Mouse (Mus musculus): ENCODE data around the gene Dnah2. TPM values are rescaled to one million over a fixed set of nuclear protein-coding genes. Genes with fewer than 3 reads are reported as not detected.
A peak's percentile ranks its signal among the peaks of the same experiment; 100 is the strongest.

The Dnah2 gene
- total and polyA plus RNA-seq, 3 experiments = 0.08 to 0.41 (median 0.23) TPM

DNA sequence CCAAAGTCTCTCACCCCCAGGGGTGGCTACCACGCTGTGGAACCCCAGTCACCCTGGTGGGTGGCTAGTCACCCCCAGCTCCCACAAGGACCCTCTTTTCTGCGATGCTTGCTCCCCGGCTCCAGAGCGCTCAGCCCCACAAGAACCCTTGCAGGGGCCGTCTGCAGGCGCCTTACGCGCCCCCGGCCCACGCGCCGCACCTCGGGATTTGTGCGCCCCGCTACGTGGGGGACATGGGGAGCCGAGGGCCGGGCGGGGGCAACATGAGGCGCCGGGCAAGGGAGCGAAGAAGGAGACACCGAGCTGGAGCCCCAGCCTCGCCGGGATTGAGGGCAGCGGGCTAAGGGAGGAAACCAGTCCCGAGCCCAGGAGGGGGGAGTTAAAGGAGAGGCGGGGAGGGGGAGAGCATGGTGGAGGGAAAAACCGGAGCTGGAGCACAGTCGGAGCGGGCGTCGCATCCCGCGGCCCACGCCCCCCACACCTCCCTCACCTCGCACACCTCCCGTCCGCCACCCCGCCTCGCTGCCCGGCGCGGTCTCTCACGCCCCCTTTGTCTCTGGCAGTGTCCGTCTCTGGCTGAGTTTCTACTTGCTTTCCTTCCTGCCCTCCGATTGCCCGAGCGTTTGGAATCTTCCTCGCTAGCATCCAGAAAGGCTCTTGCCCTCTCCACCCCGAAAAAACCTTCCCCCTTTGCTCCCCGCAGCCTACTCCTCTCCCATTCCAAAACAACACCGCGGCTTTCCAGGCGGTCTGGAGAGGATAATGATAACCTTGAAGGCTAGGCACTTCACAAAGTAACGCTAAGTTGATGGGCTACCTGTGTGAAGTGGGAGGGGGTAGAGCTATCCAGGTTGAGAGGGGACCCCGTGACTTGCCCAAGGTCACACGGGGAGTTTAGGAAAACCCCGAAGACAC, 11.2 kb upstream of the Dnah2 start, which contains the start of gene Efnb3:
TSS of gene Efnb3 (minus strand) at position 355 of the 915 bp plus-strand sequence.
- WGBS = 3% methylated on average over 57 of the region's 59 CpGs
- H3K9ac ChIP-seq (ENCODE audit: low read depth, low read length) = peak within 1 kb of the TSS; percentile 53
- peak within 1 kb of the TSS; percentile 48 for H3K4me3 ChIP-seq
- H3K4me1 ChIP-seq (ENCODE audit: control insufficient read depth, insufficient read depth, low read length) = no peaks in the 10 kb centered on the region
- no peaks in the 10 kb centered on the region for H3K79me2 ChIP-seq (replicated peaks; ENCODE audit: control insufficient read depth, insufficient read depth, low read length)
- no peaks in the 10 kb centered on the region for H3K36me3 ChIP-seq (ENCODE audit: control insufficient read depth, insufficient read depth, low read length)
- peak within 1 kb of the TSS; percentile 75 for H3K27ac ChIP-seq
- DNase-seq = peak; percentile 22 to 41
- TF ChIP-seq EP300 (IDR thresholded peaks at IDR 0.05; ENCODE audit: insufficient read depth, low read depth, low read length) (no peak), CTCF (IDR thresholded peaks at IDR 0.05) (no peak), POLR2A (IDR thresholded peaks at IDR 0.05; ENCODE audit: insufficient read depth, low read depth, low read length) (no peak; the same call in 1 of the 2 replicates)
- 0 out of 2 replicates have a peak, but pooled peaks cover 1% of the 10 kb centered on the region for H3K27me3 ChIP-seq (ENCODE audit: control insufficient read depth, insufficient read depth, low read length)
- intact Hi-C loops (cut with DNase I) = no loop called here

DNA sequence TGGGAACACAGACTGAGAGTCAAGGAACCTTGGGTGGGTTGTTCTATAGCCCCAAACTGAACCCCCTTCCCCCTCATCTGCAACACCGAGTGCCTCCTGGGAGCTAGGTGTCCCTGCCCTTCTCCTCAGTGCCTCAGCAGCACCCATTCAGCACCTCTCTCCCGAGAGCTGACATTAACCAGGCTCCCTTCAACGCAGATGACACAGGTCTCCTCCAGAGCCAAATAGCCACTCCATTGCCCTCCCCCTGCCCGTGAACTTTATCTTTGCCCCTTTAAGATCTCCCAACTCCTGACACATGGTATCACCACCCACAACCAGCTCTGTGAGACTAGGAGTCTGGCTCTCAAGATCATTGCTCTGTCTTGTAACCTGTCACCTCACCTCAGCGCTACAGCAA, 10.3 kb upstream of the Dnah2 start:
- no peaks in the 10 kb centered on the region for H3K4me1 ChIP-seq (ENCODE audit: control insufficient read depth, insufficient read depth, low read length)
- 0 out of 2 replicates have a peak, but pooled peaks cover 1% of the 10 kb centered on the region for H3K27me3 ChIP-seq (ENCODE audit: control insufficient read depth, insufficient read depth, low read length)
- no peak for TF ChIP-seq CTCF (IDR thresholded peaks at IDR 0.05)
- TF ChIP-seq POLR2A (IDR thresholded peaks at IDR 0.05; ENCODE audit: insufficient read depth, low read depth, low read length) = peak; percentile 47
- peak; percentile 88 for TF ChIP-seq EP300 (IDR thresholded peaks at IDR 0.05; ENCODE audit: insufficient read depth, low read depth, low read length)
- 27% methylated on average over 5 of the region's 5 CpGs for WGBS
- intact Hi-C loops (cut with DNase I) = no loop called here
- peak overlapping the region; percentile 48 for H3K4me3 ChIP-seq
- peak overlapping the region; percentile 75 for H3K27ac ChIP-seq
- no peaks in the 10 kb centered on the region for H3K36me3 ChIP-seq (ENCODE audit: control insufficient read depth, insufficient read depth, low read length)
- no peaks in the 10 kb centered on the region for H3K79me2 ChIP-seq (replicated peaks; ENCODE audit: control insufficient read depth, insufficient read depth, low read length)
- H3K9ac ChIP-seq (ENCODE audit: low read depth, low read length) = peak overlapping the region; percentile 53
- DNase-seq = peak; percentile 61 to 73

DNA sequence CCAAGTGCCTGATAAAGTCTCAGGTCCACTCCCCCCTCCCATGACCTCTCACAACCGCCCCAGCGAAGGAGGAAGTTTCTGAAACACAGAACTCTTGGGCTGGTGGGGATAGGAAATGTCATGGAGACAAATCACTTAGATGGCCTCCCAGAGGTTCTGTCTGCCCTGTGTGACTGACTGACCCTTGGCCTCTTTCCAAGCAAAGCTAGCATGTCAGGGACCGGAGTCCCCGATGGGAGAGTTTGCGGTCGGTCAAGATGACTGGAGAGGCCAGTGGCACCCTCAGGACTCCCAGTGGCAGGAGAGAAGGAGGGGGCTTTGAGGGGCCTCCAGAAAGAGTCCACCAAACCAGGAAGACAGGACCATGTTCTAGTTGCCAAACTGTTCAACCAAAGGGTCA, 9.8 kb upstream of the Dnah2 start:
- 0 out of 2 replicates have a peak, but pooled peaks cover 1% of the 10 kb centered on the region for H3K27me3 ChIP-seq (ENCODE audit: control insufficient read depth, insufficient read depth, low read length)
- WGBS = 21% methylated on average over 6 of the region's 6 CpGs

DNA sequence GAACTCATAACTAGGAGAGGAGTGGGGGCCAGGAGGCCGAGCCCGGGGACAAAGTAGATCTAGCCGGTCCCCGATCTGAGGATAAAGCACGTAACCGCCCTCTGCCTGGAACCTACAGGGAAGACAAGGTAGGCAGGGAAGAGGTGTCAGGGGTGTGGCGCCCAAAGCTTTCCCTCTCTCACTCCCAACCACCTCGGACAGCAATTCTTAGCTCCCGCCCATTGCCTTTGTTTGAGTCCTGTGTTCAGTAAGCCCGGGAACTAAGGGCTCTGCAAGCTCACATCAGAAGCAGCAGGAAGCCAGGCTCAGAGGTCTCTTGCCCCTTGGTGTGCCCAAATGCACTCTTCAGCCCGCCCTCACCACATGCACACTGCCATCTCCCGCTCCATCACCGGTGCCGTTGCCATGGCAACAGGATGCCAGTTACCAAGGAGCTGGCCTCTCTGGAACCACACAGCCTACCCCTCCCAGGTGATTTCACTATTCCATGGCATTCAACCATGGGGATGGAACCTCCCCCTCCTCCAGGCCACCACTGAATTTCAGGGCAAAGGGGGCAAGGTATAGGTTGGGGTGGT, 8.6 kb upstream of the Dnah2 start:
- no peak overlapping the region for H3K4me3 ChIP-seq
- H3K9ac ChIP-seq (ENCODE audit: low read depth, low read length) = no peak overlapping the region
- WGBS = 67% methylated on average over 14 of the region's 14 CpGs

More for the DNA sequence above, 9.8 kb upstream of the Dnah2 start:
- no peaks in the 10 kb centered on the region for H3K79me2 ChIP-seq (replicated peaks; ENCODE audit: control insufficient read depth, insufficient read depth, low read length)
- H3K4me3 ChIP-seq = no peak overlapping the region; the same call in 1 of the 2 replicates
- no peaks in the 10 kb centered on the region for H3K4me1 ChIP-seq (ENCODE audit: control insufficient read depth, insufficient read depth, low read length)
- TF ChIP-seq CTCF (IDR thresholded peaks at IDR 0.05) (no peak), EP300 (IDR thresholded peaks at IDR 0.05; ENCODE audit: insufficient read depth, low read depth, low read length) (no peak), POLR2A (IDR thresholded peaks at IDR 0.05; ENCODE audit: insufficient read depth, low read depth, low read length) (no peak)
- H3K27ac ChIP-seq = peak overlapping the region; percentile 65
- no peak overlapping the region for H3K9ac ChIP-seq (ENCODE audit: low read depth, low read length)
- no peak for DNase-seq
- no peaks in the 10 kb centered on the region for H3K36me3 ChIP-seq (ENCODE audit: control insufficient read depth, insufficient read depth, low read length)
- intact Hi-C loops (cut with DNase I) = no loop called here

DNA sequence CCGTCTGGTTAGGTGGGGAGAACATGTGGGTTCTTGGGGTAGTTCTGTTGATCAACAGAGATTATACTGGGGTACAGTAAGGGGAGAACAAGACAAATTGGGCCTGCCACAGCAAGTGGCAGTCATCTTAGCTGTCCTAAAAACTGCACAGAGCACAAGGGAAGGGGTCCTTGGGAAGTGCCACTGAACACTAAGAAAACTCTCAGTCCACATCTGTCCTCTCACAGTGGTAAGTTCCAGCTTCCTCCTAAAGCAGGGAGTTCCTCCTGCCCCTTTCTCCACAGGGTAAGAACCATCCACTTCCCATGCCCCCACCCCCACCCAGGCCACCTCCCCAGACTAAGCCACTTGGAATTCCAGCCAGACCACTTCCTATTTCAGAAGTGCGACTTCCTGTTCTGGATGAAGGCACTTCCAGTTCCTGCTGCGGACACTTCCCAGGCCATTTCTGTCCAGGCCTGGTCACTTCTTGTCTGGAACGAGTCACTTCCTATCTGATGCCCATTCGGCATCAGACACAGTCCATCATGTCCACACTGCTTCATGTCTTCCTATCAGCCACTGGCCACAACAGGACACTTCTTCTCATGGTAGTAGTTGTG, 5.7 kb upstream of the Dnah2 start:
- intact Hi-C loops (cut with DNase I) = no loop called here
- Histone ChIP-seq H3K9ac (ENCODE audit: low read depth, low read length) (no peak overlapping the region), H3K27me3 (ENCODE audit: control insufficient read depth, insufficient read depth, low read length) (no peaks in the 10 kb centered on the region), H3K4me1 (ENCODE audit: control insufficient read depth, insufficient read depth, low read length) (no peaks in the 10 kb centered on the region), H3K27ac (no peak overlapping the region), H3K4me3 (no peak overlapping the region), H3K79me2 (replicated peaks; ENCODE audit: control insufficient read depth, insufficient read depth, low read length) (no peaks in the 10 kb centered on the region), H3K36me3 (ENCODE audit: control insufficient read depth, insufficient read depth, low read length) (no peaks in the 10 kb centered on the region)
- WGBS = 47% methylated on average over 5 of the region's 5 CpGs
- TF ChIP-seq CTCF (IDR thresholded peaks at IDR 0.05) = no peak
- no peak for TF ChIP-seq EP300 (IDR thresholded peaks at IDR 0.05; ENCODE audit: insufficient read depth, low read depth, low read length)
- TF ChIP-seq POLR2A (IDR thresholded peaks at IDR 0.05; ENCODE audit: insufficient read depth, low read depth, low read length) = no peak
- no peak for DNase-seq

More for the DNA sequence above, 8.6 kb upstream of the Dnah2 start:
- TF ChIP-seq CTCF (IDR thresholded peaks at IDR 0.05) = no peak
- TF ChIP-seq EP300 (IDR thresholded peaks at IDR 0.05; ENCODE audit: insufficient read depth, low read depth, low read length) = no peak
- no peak for TF ChIP-seq POLR2A (IDR thresholded peaks at IDR 0.05; ENCODE audit: insufficient read depth, low read depth, low read length)
- Histone ChIP-seq H3K27me3 (ENCODE audit: control insufficient read depth, insufficient read depth, low read length) (0 out of 2 replicates have a peak, but pooled peaks cover 1% of the 10 kb centered on the region), H3K79me2 (replicated peaks; ENCODE audit: control insufficient read depth, insufficient read depth, low read length) (no peaks in the 10 kb centered on the region), H3K4me1 (ENCODE audit: control insufficient read depth, insufficient read depth, low read length) (no peaks in the 10 kb centered on the region), H3K36me3 (ENCODE audit: control insufficient read depth, insufficient read depth, low read length) (no peaks in the 10 kb centered on the region), H3K27ac (no peak overlapping the region)
- DNase-seq = no peak
- intact Hi-C loops (cut with DNase I) = no loop called here

All from heart, adult 2 months (tissue).